Mouse (Mus musculus): ENCODE results near the gene Dnm3. TPM values are rescaled to one million over a fixed set of nuclear protein-coding genes. Genes with fewer than 3 reads are reported as not detected.

Dnm3 gene
- total and polyA plus RNA-seq, 3 experiments, result not detected

DNA sequence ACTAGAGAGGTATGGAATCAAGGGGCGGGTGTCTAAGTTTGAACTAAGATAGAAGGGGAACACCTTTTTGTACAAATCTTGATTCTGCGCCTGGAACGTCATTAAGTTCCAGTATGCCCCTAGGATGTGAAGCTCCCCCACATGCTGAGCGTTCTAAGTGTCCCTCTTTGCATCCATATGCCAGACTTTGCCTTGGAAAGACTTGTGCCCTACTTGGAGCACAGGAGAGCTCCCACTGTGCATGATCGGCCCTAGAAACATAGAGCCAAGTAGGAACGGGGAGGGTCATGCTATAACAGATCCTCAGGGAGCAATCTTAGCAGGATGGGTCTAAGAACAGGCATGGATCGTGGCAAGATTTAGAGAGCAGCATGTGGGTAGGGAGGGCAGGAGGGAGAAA is 395.1 kb downstream of the Dnm3 start:
- TF ChIP-seq RCOR1 (IDR thresholded peaks at IDR 0.05; ENCODE audit: low read depth, low read length) (no peak), KAT2A (conservative IDR thresholded peaks at IDR 0.05; ENCODE audit: low read depth, low read length) (no peak), MXI1 (IDR thresholded peaks at IDR 0.05; ENCODE audit: low read depth, low read length) (no peak), UBTF (IDR thresholded peaks at IDR 0.05; ENCODE audit: borderline replicate concordance, insufficient read depth, low read depth, low read length) (no peak), E2F4 (IDR thresholded peaks at IDR 0.05; ENCODE audit: borderline replicate concordance, low read depth, low read length) (no peak), NELFE (IDR thresholded peaks at IDR 0.05; ENCODE audit: low read depth, low read length) (no peak), MAFK (IDR thresholded peaks at IDR 0.05; ENCODE audit: borderline replicate concordance, low read depth, low read length) (no peak), USF1 (IDR thresholded peaks at IDR 0.05; ENCODE audit: low read depth, low read length) (no peak), NRF1 (IDR thresholded peaks at IDR 0.05; ENCODE audit: insufficient read depth, low read depth, low read length, poor library complexity, severe bottlenecking) (no peak), ETS1 (IDR thresholded peaks at IDR 0.05; ENCODE audit: low read depth, low read length) (no peak), ZC3H11A (IDR thresholded peaks at IDR 0.05; ENCODE audit: low read depth, low read length) (no peak), TAL1 (IDR thresholded peaks at IDR 0.05; ENCODE audit: low read length) (no peak), CTCF (IDR thresholded peaks at IDR 0.05 in 2 of 3, conservative IDR thresholded peaks at IDR 0.05 in 1 of 3; ENCODE audit: control insufficient read depth in 1 of 3, insufficient read depth in 1 of 3, low read depth in 2 of 3, low read length in 3 of 3, poor library complexity in 1 of 3, severe bottlenecking in 1 of 3) (no peak), CHD1 (IDR thresholded peaks at IDR 0.05; ENCODE audit: low read depth, low read length) (no peak), ELF1 (IDR thresholded peaks at IDR 0.05; ENCODE audit: low read depth, low read length) (no peak), MAZ (IDR thresholded peaks at IDR 0.05; ENCODE audit: low read depth, low read length) (no peak), GABPA (IDR thresholded peaks at IDR 0.05; ENCODE audit: low read depth, low read length) (no peak), JUND (IDR thresholded peaks at IDR 0.05; ENCODE audit: low read depth, low read length) (no peak), SMC3 (IDR thresholded peaks at IDR 0.05; ENCODE audit: low read depth, low read length) (no peak), TCF12 (IDR thresholded peaks at IDR 0.05; ENCODE audit: low read depth, low read length) (no peak)
- no peak overlapping the region for H3K4me3 ChIP-seq (ENCODE audit: control insufficient read depth in 1 of 2, insufficient read depth in 1 of 2, low read depth in 2 of 2, low read length in 2 of 2)
- H3K36me3 ChIP-seq (ENCODE audit: control insufficient read depth in 1 of 2, insufficient read depth in 2 of 2, low read length in 2 of 2), result no peaks in the 10 kb centered on the region
- H3K9ac ChIP-seq (ENCODE audit: control insufficient read depth, low read depth, low read length, poor library complexity, severe bottlenecking), result no peak overlapping the region
- H3K4me1 ChIP-seq (ENCODE audit: control insufficient read depth in 1 of 2, insufficient read depth in 2 of 2, low read length in 2 of 2), result no peaks in the 10 kb centered on the region
- H3K27ac ChIP-seq (ENCODE audit: control insufficient read depth, low read depth, low read length), result no peak overlapping the region
- no peak for DNase-seq (ENCODE audit: low read depth, low spot score)
- H3K79me2 ChIP-seq (ENCODE audit: control insufficient read depth, insufficient read depth, low read length, poor library complexity), result no peaks in the 10 kb centered on the region
- H3K9me3 ChIP-seq (replicated peaks; ENCODE audit: insufficient read depth, low read length), result no peaks in the 10 kb centered on the region
- H3K27me3 ChIP-seq (ENCODE audit: control insufficient read depth in 1 of 2, insufficient read depth in 2 of 2, low read length in 2 of 2), result no peaks in the 10 kb centered on the region; a peak in 1 of 4 replicates

DNA sequence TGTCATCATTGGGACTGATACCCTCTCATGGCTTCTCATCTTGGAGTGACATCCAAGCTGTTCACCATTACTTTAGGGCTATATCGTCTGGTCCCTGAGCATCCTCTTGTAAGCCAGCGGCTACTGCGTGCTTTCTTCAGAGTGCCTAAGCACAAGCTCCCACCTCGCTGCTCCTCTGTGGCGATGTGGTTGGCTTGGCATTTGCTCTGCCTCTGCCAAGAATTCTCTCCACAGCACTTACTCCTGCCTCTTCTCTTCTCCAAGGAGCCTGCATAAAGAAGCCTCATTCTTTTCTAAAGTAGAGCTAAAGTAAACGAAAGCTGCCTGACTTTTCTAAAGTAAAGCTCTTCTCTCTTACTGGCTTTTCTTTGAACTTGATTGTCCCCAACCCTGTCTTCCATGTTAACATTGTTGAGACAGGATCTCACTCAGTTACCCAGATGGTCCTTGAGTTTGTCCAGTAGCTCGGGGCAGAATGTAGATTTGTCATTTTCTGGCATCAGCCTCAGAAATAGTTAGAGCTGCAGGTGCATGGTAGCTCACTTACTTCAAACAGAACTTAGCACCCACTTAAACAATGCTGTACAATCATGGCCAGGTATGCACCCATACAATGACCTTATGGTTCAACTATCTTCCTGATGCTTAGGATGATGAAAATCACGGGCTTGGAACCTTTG is 396.0 kb downstream of the Dnm3 start:
- no peaks in the 10 kb centered on the region for H3K36me3 ChIP-seq (ENCODE audit: control insufficient read depth in 1 of 2, insufficient read depth in 2 of 2, low read length in 2 of 2)
- no peak overlapping the region for H3K4me3 ChIP-seq (ENCODE audit: control insufficient read depth in 1 of 2, insufficient read depth in 1 of 2, low read depth in 2 of 2, low read length in 2 of 2)
- no peaks in the 10 kb centered on the region for H3K79me2 ChIP-seq (ENCODE audit: control insufficient read depth, insufficient read depth, low read length, poor library complexity)
- DNase-seq (ENCODE audit: low read depth, low spot score), result no peak
- no peak overlapping the region for H3K27ac ChIP-seq (ENCODE audit: control insufficient read depth, low read depth, low read length)
- H3K27me3 ChIP-seq (ENCODE audit: control insufficient read depth in 1 of 2, insufficient read depth in 2 of 2, low read length in 2 of 2), result no peaks in the 10 kb centered on the region; a peak in 1 of 4 replicates
- H3K9me3 ChIP-seq (replicated peaks; ENCODE audit: insufficient read depth, low read length), result no peaks in the 10 kb centered on the region
- no peak overlapping the region for H3K9ac ChIP-seq (ENCODE audit: control insufficient read depth, low read depth, low read length, poor library complexity, severe bottlenecking)
- no peaks in the 10 kb centered on the region for H3K4me1 ChIP-seq (ENCODE audit: control insufficient read depth in 1 of 2, insufficient read depth in 2 of 2, low read length in 2 of 2)
- TF ChIP-seq MAZ (IDR thresholded peaks at IDR 0.05; ENCODE audit: low read depth, low read length) (no peak), KAT2A (conservative IDR thresholded peaks at IDR 0.05; ENCODE audit: low read depth, low read length) (no peak), USF1 (IDR thresholded peaks at IDR 0.05; ENCODE audit: low read depth, low read length) (no peak), ZC3H11A (IDR thresholded peaks at IDR 0.05; ENCODE audit: low read depth, low read length) (no peak), E2F4 (IDR thresholded peaks at IDR 0.05; ENCODE audit: borderline replicate concordance, low read depth, low read length) (no peak), CHD1 (IDR thresholded peaks at IDR 0.05; ENCODE audit: low read depth, low read length) (no peak), NELFE (IDR thresholded peaks at IDR 0.05; ENCODE audit: low read depth, low read length) (no peak), POLR2AphosphoS2 (IDR thresholded peaks at IDR 0.05; ENCODE audit: low read length) (no peak), MEF2A (IDR thresholded peaks at IDR 0.05; ENCODE audit: extremely low read depth, insufficient replicate concordance, low read depth, low read length, poor library complexity, severe bottlenecking) (no peak), HCFC1 (IDR thresholded peaks at IDR 0.05; ENCODE audit: low read depth, low read length) (no peak), EP300 (IDR thresholded peaks at IDR 0.05; ENCODE audit: low read depth in 1 of 2, low read length in 2 of 2) (no peak), GATA1 (IDR thresholded peaks at IDR 0.05; ENCODE audit: low read depth, low read length) (no peak), MAFK (IDR thresholded peaks at IDR 0.05; ENCODE audit: borderline replicate concordance, low read depth, low read length) (no peak), ELF1 (IDR thresholded peaks at IDR 0.05; ENCODE audit: low read depth, low read length) (no peak), ZMIZ1 (IDR thresholded peaks at IDR 0.05; ENCODE audit: low read depth, low read length) (no peak), MXI1 (IDR thresholded peaks at IDR 0.05; ENCODE audit: low read depth, low read length) (no peak), CTCF (IDR thresholded peaks at IDR 0.05 in 2 of 3, conservative IDR thresholded peaks at IDR 0.05 in 1 of 3; ENCODE audit: control insufficient read depth in 1 of 3, insufficient read depth in 1 of 3, low read depth in 2 of 3, low read length in 3 of 3, poor library complexity in 1 of 3, severe bottlenecking in 1 of 3) (no peak), SIN3A (IDR thresholded peaks at IDR 0.05; ENCODE audit: low read length) (no peak), UBTF (IDR thresholded peaks at IDR 0.05; ENCODE audit: borderline replicate concordance, insufficient read depth, low read depth, low read length) (no peak)
